Mouse (Mus musculus): Measurements from ENCODE around the gene Usp54.

- TF ChIP-seq CTCF (IDR thresholded peaks at IDR 0.05; ENCODE audit: control insufficient read depth, insufficient read depth, insufficient read length) = no peak
- no peak for TF ChIP-seq USF1 (IDR thresholded peaks at IDR 0.05; ENCODE audit: low read depth)
- TF ChIP-seq MAX (IDR thresholded peaks at IDR 0.05) = no peak
- TF ChIP-seq CEBPB (IDR thresholded peaks at IDR 0.05; ENCODE audit: low read depth) = no peak
Measured at GRCm38 (mm10) chr14:20640644-20641437, at the start of gene Usp54.
